Mouse (Mus musculus): ENCODE data around the gene Ntng2.

DNA sequence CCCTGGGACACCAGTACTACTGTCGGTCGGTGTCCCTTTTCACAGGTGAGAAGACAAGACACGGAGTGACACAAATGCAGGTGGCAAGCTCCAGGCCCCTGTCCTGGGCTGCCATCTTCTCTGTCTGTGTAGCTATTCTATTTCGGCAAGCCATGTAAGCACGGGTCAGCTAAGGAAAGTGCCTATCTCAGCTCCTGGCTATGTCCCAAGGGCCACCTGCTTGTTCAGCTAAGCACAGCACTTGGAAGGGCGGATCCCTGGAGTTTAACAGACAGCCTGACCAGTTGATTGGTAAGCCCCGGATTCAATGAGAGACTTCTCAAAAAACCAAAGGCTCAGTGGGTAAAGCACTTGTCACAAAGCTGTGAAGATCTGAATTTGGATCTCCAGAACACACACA, 62.4 kb downstream of the Ntng2 start:
- no peak for TF ChIP-seq CTCF (IDR thresholded peaks at IDR 0.05; ENCODE audit: borderline replicate concordance, extremely low read depth, insufficient read depth, insufficient read length)
- no peak for TF ChIP-seq POLR2A (IDR thresholded peaks at IDR 0.05; ENCODE audit: borderline replicate concordance, extremely low read depth, insufficient read depth, insufficient read length, poor library complexity, severe bottlenecking)
